Mouse (Mus musculus) midbrain, embryonic 16.5 days (tissue): ENCODE measurements around the gene Ephb3. TPM values are rescaled to one million over a fixed set of nuclear protein-coding genes. Genes with fewer than 3 reads are reported as not detected.

Experiments
- ATAC-seq: fragments of 200-750 bp; cut with Nextera tagmentation; 2 replicates; pipeline ENCODE4 v1.8.0; 2017; ENCODE audit warnings: moderate TSS enrichment
- H3K27ac ChIP-seq: fragments of 300-500 bp; sonication (generic); 2 replicates; pipeline ENCODE4 v1.5.1; 2014; ENCODE audit warnings: mild to moderate bottlenecking, low read length, mixed read lengths
- H3K27me3 ChIP-seq: fragments of 300-500 bp; sonication (generic); 2 replicates; pipeline ENCODE4 v1.6.1; 2014; ENCODE audit warnings: low read depth, low read length, mixed read lengths; ENCODE audit not compliant: control insufficient read depth, insufficient read depth
- H3K36me3 ChIP-seq: fragments of 300-500 bp; sonication (generic); 2 replicates; pipeline ENCODE4 v1.6.1; 2014; ENCODE audit warnings: mild to moderate bottlenecking, low read length, moderate library complexity, mixed read lengths; ENCODE audit not compliant: control insufficient read depth, insufficient read depth
- H3K4me1 ChIP-seq: fragments of 300-500 bp; sonication (generic); 2 replicates; pipeline ENCODE4 v1.6.1; 2014; ENCODE audit warnings: mild to moderate bottlenecking, low read length, mixed read lengths; ENCODE audit not compliant: control insufficient read depth, insufficient read depth
- H3K4me2 ChIP-seq: fragments of 300-500 bp; sonication (generic); 2 replicates; pipeline ENCODE4 v1.6.1; 2014; ENCODE audit warnings: mild to moderate bottlenecking, low read length, mixed read lengths
- H3K4me3 ChIP-seq: fragments of 300-500 bp; sonication (generic); 2 replicates; pipeline ENCODE4 v1.5.1; 2014; ENCODE audit warnings: low read depth, mild to moderate bottlenecking, low read length, moderate library complexity, mixed read lengths
- H3K9ac ChIP-seq: fragments of 300-500 bp; sonication (generic); 2 replicates; pipeline ENCODE4 v1.6.1; 2014; ENCODE audit warnings: low read depth, low read length, mixed read lengths
- H3K9me3 ChIP-seq: fragments of 300-500 bp; sonication (generic); replicated peaks from 2 replicates; pipeline ENCODE4 v1.6.1; 2014; ENCODE audit warnings: mild to moderate bottlenecking, low read length, mixed read lengths; ENCODE audit not compliant: control insufficient read depth, poor library complexity, severe bottlenecking
- WGBS: fragments of 180-500 bp; shearing (Covaris S2); extraction: QIAGEN DNeasy Blood & Tissue Kit; methylation state at CpG from one replicate; pipeline ENCODE4 v1.1.7; 2014; 5-methylcytosine and 5-hydroxymethylcytosine counted together
- microRNA-seq: library from miRNA; unstranded; fragments of <30 nt; microRNA quantifications from one replicate; pipeline ENCODE4, GENCODE M21; 2017
- polyA plus RNA-seq: library from polyadenylated mRNA; unstranded; fragments of >200 nt; fragmentation: Nextera tagmentation; extraction: Ambion mirVana; gene quantifications from 2 replicates; pipeline ENCODE4 v1.2.1, GENCODE M21; 2015

The Ephb3 gene
- polyA plus RNA-seq, 1 experiment from 2014 or later = 11.3 TPM

- Histone ChIP-seq H3K9ac (no peak overlapping the region), H3K36me3 (no peaks in the 10 kb centered on the region), H3K9me3 (no peaks in the 10 kb centered on the region), H3K27ac (no peak overlapping the region), H3K4me2 (no peak overlapping the region), H3K4me3 (no peak overlapping the region), H3K4me1 (peaks cover 6% of the 10 kb centered on the region; the same call in 1 of the 2 replicates), H3K27me3 (no peaks in the 10 kb centered on the region)
- ATAC-seq = no peak
- WGBS = 42% methylated on average over 5 of the region's 6 CpGs
These were observed 67.3 kb downstream of the Ephb3 start for GRCm38 (mm10) chr16:21271773-21272247.

GRCm38 (mm10) chr16:21272748-21273147 is 68.2 kb downstream of the Ephb3 start:
- peaks cover 6% of the 10 kb centered on the region; the same call in 1 of the 2 replicates for H3K4me1 ChIP-seq
- no peaks in the 10 kb centered on the region for H3K27me3 ChIP-seq
- no peak overlapping the region for H3K4me2 ChIP-seq
- H3K4me3 ChIP-seq = no peak overlapping the region
- ATAC-seq = no peak
- 47% methylated on average over 4 of the region's 4 CpGs for WGBS
- no peaks in the 10 kb centered on the region for H3K36me3 ChIP-seq
- H3K27ac ChIP-seq = no peak overlapping the region
- no peak overlapping the region for H3K9ac ChIP-seq
- H3K9me3 ChIP-seq = no peaks in the 10 kb centered on the region

Small RNA genes lying within 50 kb of the gene (microRNA-seq; reads per million reads assigned to microRNA genes)
- not detected for gene Mir7680

Other genes with a start within 250 kb of the Ephb3 start
- not detected in 2 replicates for gene Teddm3, start 50.8 kb upstream of the Ephb3 start, polyA plus RNA-seq
- 41.2 and 44.1 TPM in 2 replicates for gene Vps8, start 218.4 kb downstream of the Ephb3 start, polyA plus RNA-seq